Mouse (Mus musculus): ENCODE measurements around the gene Akt2. TPM values are rescaled to one million over a fixed set of nuclear protein-coding genes. Genes with fewer than 3 reads are reported as not detected.
A peak's percentile ranks its signal among the peaks of the same experiment; 100 is the strongest.

Gene Akt2
- polyA plus RNA-seq, 1 experiment from 2014 or later, result 68.4 TPM

- WGBS, result 42% methylated on average over 5 of the region's 5 CpGs
- no peak overlapping the region for H3K27ac ChIP-seq
- no peak for ATAC-seq
- H3K4me1 ChIP-seq (replicated peaks), result peaks cover 9% of the 10 kb centered on the region
- no peak overlapping the region for H3K9ac ChIP-seq
- H3K36me3 ChIP-seq, result no peaks in the 10 kb centered on the region
- H3K27me3 ChIP-seq (replicated peaks), result no peaks in the 10 kb centered on the region
- H3K4me2 ChIP-seq (replicated peaks), result no peak overlapping the region
- H3K4me3 ChIP-seq (replicated peaks), result no peak overlapping the region
- H3K9me3 ChIP-seq, result no peaks in the 10 kb centered on the region
Measured at GRCm38 (mm10) chr7:27685220-27685619, 93.9 kb downstream of the Akt2 start.

- Histone ChIP-seq H3K4me3 (replicated peaks) (no peak overlapping the region), H3K9ac (no peak overlapping the region), H3K36me3 (no peaks in the 10 kb centered on the region), H3K27ac (no peak overlapping the region), H3K27me3 (replicated peaks) (no peaks in the 10 kb centered on the region), H3K4me1 (replicated peaks) (peaks cover 9% of the 10 kb centered on the region), H3K4me2 (replicated peaks) (no peak overlapping the region), H3K9me3 (no peaks in the 10 kb centered on the region)
- 2% methylated on average over 6 of the region's 6 CpGs for WGBS
- ATAC-seq, result no peak
Measured at GRCm38 (mm10) chr7:27685681-27686080, 94.3 kb downstream of the Akt2 start.

- H3K4me2 ChIP-seq (replicated peaks), result no peak overlapping the region
- ATAC-seq, result no peak
- H3K36me3 ChIP-seq, result no peaks in the 10 kb centered on the region
- peaks cover 9% of the 10 kb centered on the region for H3K4me1 ChIP-seq (replicated peaks)
- H3K4me3 ChIP-seq (replicated peaks), result no peak overlapping the region
- no peak overlapping the region for H3K27ac ChIP-seq
- no peaks in the 10 kb centered on the region for H3K27me3 ChIP-seq (replicated peaks)
- H3K9me3 ChIP-seq, result no peaks in the 10 kb centered on the region
- H3K9ac ChIP-seq, result no peak overlapping the region
- 88% methylated on average over 1 of the region's 1 CpGs for WGBS
Measured at GRCm38 (mm10) chr7:27687043-27687442, 95.7 kb downstream of the Akt2 start.

DNA sequence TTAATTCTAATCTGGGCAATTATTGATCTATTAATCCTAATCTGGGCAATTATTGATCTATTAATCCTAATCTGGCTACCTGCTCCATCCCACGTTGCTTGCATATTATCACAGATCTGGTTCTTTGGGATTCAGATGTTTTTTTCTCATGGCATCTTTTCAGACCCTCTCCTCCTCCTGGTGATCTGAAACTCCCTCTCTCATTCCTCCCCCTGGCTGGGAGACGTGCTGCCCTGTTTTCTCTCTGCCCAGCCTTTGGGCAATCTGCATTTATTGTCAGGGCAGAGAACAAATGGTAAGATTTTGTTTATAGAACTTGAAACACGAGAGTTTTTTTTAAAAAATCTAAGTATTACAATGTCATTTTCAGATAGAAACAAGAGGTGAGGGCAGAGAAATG is 96.5 kb downstream of the Akt2 start:
- H3K27me3 ChIP-seq (replicated peaks), result no peaks in the 10 kb centered on the region
- no peaks in the 10 kb centered on the region for H3K9me3 ChIP-seq
- H3K4me1 ChIP-seq (replicated peaks), result peaks cover 9% of the 10 kb centered on the region
- H3K4me2 ChIP-seq (replicated peaks), result peak overlapping the region; percentile 69
- no peak overlapping the region for H3K9ac ChIP-seq
- ATAC-seq, result no peak
- H3K36me3 ChIP-seq, result no peaks in the 10 kb centered on the region
- H3K4me3 ChIP-seq (replicated peaks), result no peak overlapping the region; the same call in 1 of the 2 replicates
- WGBS, result 65% methylated on average over 3 of the region's 3 CpGs
- H3K27ac ChIP-seq, result no peak overlapping the region

GRCm38 (mm10) chr7:27688246-27688788 is 97.0 kb downstream of the Akt2 start:
- H3K4me1 ChIP-seq (replicated peaks), result peaks cover 9% of the 10 kb centered on the region

DNA sequence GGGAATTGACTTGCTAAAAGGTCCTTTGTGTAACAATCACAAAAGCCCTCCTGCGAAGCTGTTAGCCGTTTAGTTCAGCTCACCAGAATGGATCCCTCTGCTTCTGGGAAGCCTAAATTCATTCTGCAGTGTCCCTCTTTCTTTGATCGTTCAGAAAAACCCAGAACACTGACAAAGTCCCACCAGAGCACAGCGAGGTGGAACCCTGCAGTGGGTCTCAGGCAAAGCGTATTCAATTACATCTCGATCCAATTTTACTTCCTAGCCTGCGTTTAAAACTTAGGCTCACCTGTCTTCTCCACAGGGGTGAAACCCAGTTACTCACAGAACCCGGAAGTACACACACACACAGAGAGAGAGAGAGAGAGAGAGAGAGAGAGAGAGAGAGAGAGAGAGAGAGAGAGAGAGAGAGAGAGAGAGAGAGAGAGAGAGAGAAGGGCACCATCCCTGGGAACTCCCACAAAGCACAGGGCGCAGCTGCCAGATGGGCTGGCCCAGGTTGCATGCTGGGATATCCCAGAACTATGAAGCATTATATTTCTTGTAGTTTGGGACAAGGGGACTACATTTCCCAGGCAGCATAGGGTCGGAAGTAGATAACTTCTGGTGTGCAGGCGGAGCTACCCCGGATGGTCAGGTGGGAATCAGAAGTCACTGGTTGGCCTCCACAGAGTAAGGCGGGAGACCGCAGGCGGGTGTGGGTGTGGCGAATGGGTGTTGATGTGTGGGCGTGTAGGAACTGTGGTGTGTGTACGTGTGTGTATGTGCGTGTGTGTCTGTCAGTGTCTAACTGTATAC is 97.7 kb downstream of the Akt2 start, which contains the start of gene Zfp607b:
Gene Zfp607b, plus strand, starts transcription at position 526 of the 798 bp plus-strand sequence.
- peak within 1 kb of the TSS; percentile 60 for H3K9ac ChIP-seq
- H3K27me3 ChIP-seq (replicated peaks), result no peaks in the 10 kb centered on the region
- peak; percentile 99 for ATAC-seq
- H3K4me1 ChIP-seq (replicated peaks), result peaks cover 9% of the 10 kb centered on the region
- peak within 1 kb of the TSS; percentile 52 for H3K27ac ChIP-seq
- WGBS, result 2% methylated on average over 19 of the region's 19 CpGs
- H3K9me3 ChIP-seq, result no peaks in the 10 kb centered on the region
- peak within 1 kb of the TSS; percentile 69 for H3K4me2 ChIP-seq (replicated peaks)
- peak within 1 kb of the TSS; percentile 45 for H3K4me3 ChIP-seq (replicated peaks)
- no peaks in the 10 kb centered on the region for H3K36me3 ChIP-seq

More at GRCm38 (mm10) chr7:27688246-27688788, 97.0 kb downstream of the Akt2 start:
- Histone ChIP-seq H3K4me2 (replicated peaks) (peak overlapping the region; percentile 69), H3K27me3 (replicated peaks) (no peaks in the 10 kb centered on the region), H3K9ac (peak overlapping the region; percentile 60), H3K4me3 (replicated peaks) (peak overlapping the region; percentile 45), H3K36me3 (no peaks in the 10 kb centered on the region), H3K27ac (peak overlapping the region; percentile 52; the same call in 1 of the 2 replicates), H3K9me3 (no peaks in the 10 kb centered on the region)
- 35% methylated on average over 14 of the region's 14 CpGs for WGBS
- no peak for ATAC-seq

Other genes with a start within 250 kb of the Akt2 start
- gene Shkbp1, start 235.5 kb upstream of the Akt2 start, polyA plus RNA-seq (2015; fragmentation: Nextera tagmentation; extraction: Ambion mirVana), result 35.0 and 35.5 TPM in 2 replicates
- 1.8 TPM in 1 of 2 replicates, not detected in the other for gene Gm20479, start 234.1 kb upstream of the Akt2 start, polyA plus RNA-seq (2015; fragmentation: Nextera tagmentation; extraction: Ambion mirVana)
- gene Sptbn4, start 143.9 kb upstream of the Akt2 start, polyA plus RNA-seq (2015; fragmentation: Nextera tagmentation; extraction: Ambion mirVana), result 0.33 and 0.38 TPM in 2 replicates
- 60.4 and 77.5 TPM in 2 replicates for gene Blvrb, start 143.6 kb upstream of the Akt2 start, polyA plus RNA-seq (2015; fragmentation: Nextera tagmentation; extraction: Ambion mirVana)
- gene Sertad3, start 117.8 kb upstream of the Akt2 start, polyA plus RNA-seq (2015; fragmentation: Nextera tagmentation; extraction: Ambion mirVana), result 25.7 and 27.0 TPM in 2 replicates
- 36.0 and 39.0 TPM in 2 replicates for gene Sertad1, start 104.6 kb upstream of the Akt2 start, polyA plus RNA-seq (2015; fragmentation: Nextera tagmentation; extraction: Ambion mirVana)
- 2.7 and 3.2 TPM in 2 replicates for gene Prx, start 92.2 kb upstream of the Akt2 start, polyA plus RNA-seq (2015; fragmentation: Nextera tagmentation; extraction: Ambion mirVana)
- gene Hipk4, start 68.3 kb upstream of the Akt2 start, polyA plus RNA-seq (2015; fragmentation: Nextera tagmentation; extraction: Ambion mirVana), result 0.35 and 0.54 TPM in 2 replicates
- 64.5 and 65.0 TPM in 2 replicates for gene Pld3, start 38.3 kb upstream of the Akt2 start, polyA plus RNA-seq (2015; fragmentation: Nextera tagmentation; extraction: Ambion mirVana)
- gene 2310022A10Rik, start 38.3 kb upstream of the Akt2 start, polyA plus RNA-seq (2015; fragmentation: Nextera tagmentation; extraction: Ambion mirVana), result 21.7 and 24.1 TPM in 2 replicates
- gene Ttc9b, start 62.4 kb downstream of the Akt2 start, polyA plus RNA-seq (2015; fragmentation: Nextera tagmentation; extraction: Ambion mirVana), result 2.3 and 2.5 TPM in 2 replicates
- gene Map3k10, start 83.0 kb downstream of the Akt2 start, polyA plus RNA-seq (2015; fragmentation: Nextera tagmentation; extraction: Ambion mirVana), result 5.6 and 5.8 TPM in 2 replicates
- gene Zfp607b, start 97.8 kb downstream of the Akt2 start, polyA plus RNA-seq (2015; fragmentation: Nextera tagmentation; extraction: Ambion mirVana), result 2.8 and 3.3 TPM in 2 replicates
- 24.3 and 25.0 TPM in 2 replicates for gene Zfp60, start 139.8 kb downstream of the Akt2 start, polyA plus RNA-seq (2015; fragmentation: Nextera tagmentation; extraction: Ambion mirVana)
- gene Zfp626, start 215.6 kb downstream of the Akt2 start, polyA plus RNA-seq (2015; fragmentation: Nextera tagmentation; extraction: Ambion mirVana), result 1.6 and 1.8 TPM in 2 replicates
- 5.9 and 6.4 TPM in 2 replicates for gene Zfp59, start 247.1 kb downstream of the Akt2 start, polyA plus RNA-seq (2015; fragmentation: Nextera tagmentation; extraction: Ambion mirVana)

Measured in intestine, embryonic 15.5 days (tissue).